8 mouse cellular contexts compared by ENCODE assay signal in genomic region chr17:13759853-13760627, GRCm38 (mm10). TPM values are rescaled to one million over a fixed set of nuclear protein-coding genes. Genes with fewer than 3 reads are reported as not detected.
DNase-seq lines count a peak whose midpoint lies in the region; ATAC-seq and TF ChIP-seq lines count a peak whose summit lies in the region.

Gene Afdn, plus strand, starts transcription at chr17:13760539.

- TF ChIP-seq CTCF in G1E (IDR thresholded peaks at IDR 0.05; ENCODE audit: low read depth, low read length), result no peak
- no peak for TF ChIP-seq CTCF in lung, postnatal 0 days (IDR thresholded peaks at IDR 0.05)

- no peak for TF ChIP-seq EP300 in lung, postnatal 0 days (IDR thresholded peaks at IDR 0.05)

- no peaks in the 10 kb centered on the region; the same call in 1 of the 2 replicates for H3K27me3 ChIP-seq in G1E (ENCODE audit: insufficient read depth, low read length)
- H3K27me3 ChIP-seq in hindbrain, embryonic 10.5 days (ENCODE audit: insufficient read depth, poor library complexity, severe bottlenecking), result no peaks in the 10 kb centered on the region
- no peaks in the 10 kb centered on the region for H3K27me3 ChIP-seq in lung, postnatal 0 days (replicated peaks; ENCODE audit: insufficient read depth, low read length)

- H3K4me2 ChIP-seq in lung, postnatal 0 days (replicated peaks; ENCODE audit: low read depth, low read length), result peak within 1 kb of the TSS; percentile 99

- H3K9me3 ChIP-seq in G1E (replicated peaks), result peaks cover 36% of the 10 kb centered on the region
- H3K9me3 ChIP-seq in hindbrain, embryonic 10.5 days, result no peaks in the 10 kb centered on the region
- H3K9me3 ChIP-seq in lung, postnatal 0 days (ENCODE audit: low read length), result no peaks in the 10 kb centered on the region

- no peaks in the 10 kb centered on the region for H3K36me3 ChIP-seq in G1E (replicated peaks)
- H3K36me3 ChIP-seq in hindbrain, embryonic 10.5 days, result no peaks in the 10 kb centered on the region
- H3K36me3 ChIP-seq in lung, postnatal 0 days (ENCODE audit: insufficient read depth, low read length), result no peaks in the 10 kb centered on the region

- peak within 1 kb of the TSS; percentile 95 for H3K27ac ChIP-seq in hindbrain, embryonic 10.5 days
- H3K27ac ChIP-seq in lung, postnatal 0 days (ENCODE audit: low read length), result peak within 1 kb of the TSS; percentile 97

- no peak for DNase-seq in G1E (ENCODE audit: low spot score)
- peak; percentile 86 to 93 for DNase-seq in cerebellum, adult 18-20 months
- DNase-seq in hindbrain, embryonic 10.5 days (ENCODE audit: low spot score), result peak; percentile 85
- DNase-seq in layer of hippocampus, postnatal 10 days (ENCODE audit: low spot score in 2 of 2), result peak; percentile 72 to 86
- peak; percentile 90 for DNase-seq in lung, postnatal 0 days (ENCODE audit: low spot score)
- peak; percentile 60 for DNase-seq in ovary, postnatal 10 days (ENCODE audit: low spot score)
- peak; percentile 18 for DNase-seq in urinary bladder, postnatal 10 days (ENCODE audit: low spot score)

- 6% methylated on average over 108 of the region's 108 CpGs for WGBS in hindbrain, embryonic 10.5 days
- under 1% methylated on average over 61 of the region's 108 CpGs for WGBS in lung, postnatal 0 days

- no peak for ATAC-seq in G1E (ENCODE audit: extremely low read depth, insufficient number of reproducible peaks, low FRiP score, poor library complexity, severe bottlenecking)
- ATAC-seq in frontal cortex, adult (ENCODE audit: low TSS enrichment), result peak; percentile 76
- peak; percentile 94 for ATAC-seq in lung, postnatal 0 days

- H3K4me3 ChIP-seq in G1E (ENCODE audit: low read depth, low read length), result peak within 1 kb of the TSS; percentile 20; the same call in 1 of the 2 replicates
- H3K4me3 ChIP-seq in hindbrain, embryonic 10.5 days, result peak within 1 kb of the TSS; percentile 96
- peak within 1 kb of the TSS; percentile 85 for H3K4me3 ChIP-seq in lung, postnatal 0 days (ENCODE audit: low read depth, low read length)

- no peaks in the 10 kb centered on the region for H3K4me1 ChIP-seq in G1E (ENCODE audit: insufficient read depth, low read depth, low read length)
- H3K4me1 ChIP-seq in hindbrain, embryonic 10.5 days (replicated peaks), result peaks cover 35% of the 10 kb centered on the region
- H3K4me1 ChIP-seq in lung, postnatal 0 days (ENCODE audit: insufficient read depth, low read depth, low read length), result no peaks in the 10 kb centered on the region; the same call in 1 of the 2 replicates

- H3K9ac ChIP-seq in lung, postnatal 0 days (replicated peaks; ENCODE audit: low read depth), result peak within 1 kb of the TSS; percentile 76

RNA-seq across cellular contexts. Expression of gene Afdn, which starts in this region (rescaled TPM):
- total RNA-seq in G1E (2014; fragmentation: Nextera tagmentation) (not detected in 2 replicates), G1E (2017) (0.64 and 0.87 TPM in 2 replicates)
- 0.06 and 0.07 TPM in 2 replicates for polyA plus RNA-seq in G1E (2012)
- 71.0 and 72.2 TPM in 2 replicates for polyA plus RNA-seq in hindbrain, embryonic 10.5 days (2016; fragmentation: Nextera tagmentation; extraction: Ambion mirVana)
- 100 to 1,000 TPM; 130 to 134 TPM for total RNA-seq in layer of hippocampus, postnatal 10 days (2021)
- polyA plus RNA-seq in lung, postnatal 0 days (2015; fragmentation: Nextera tagmentation; extraction: Ambion mirVana), result 148 and 161 TPM in 2 replicates

Comparison
In these comparisons a context has a peak if more than half of its experiments do, and no peak if none do; other contexts are left out.
1. RNA of gene Afdn (total RNA-seq): 130 to 134 TPM in layer of hippocampus, postnatal 10 days; 0.64 to 0.87 TPM in G1E; every median in the first group is over 10 times any median in the second.
2. RNA of gene Afdn (polyA plus RNA-seq): 148 to 161 TPM in lung, postnatal 0 days and 71.0 to 72.2 TPM in hindbrain, embryonic 10.5 days; 0.06 to 0.07 TPM in G1E; every median in the first group is over 10 times any median in the second.
3. H3K4me3 ChIP-seq: peak in every context shown above with its lines; median percentile 96 in hindbrain, embryonic 10.5 days; 85 in lung, postnatal 0 days; 20 in G1E.